Mouse (Mus musculus): ENCODE results near the gene Sit1. TPM values are rescaled to one million over a fixed set of nuclear protein-coding genes. Genes with fewer than 3 reads are reported as not detected.
A peak's percentile ranks its signal among the peaks of the same experiment; 100 is the strongest.

The Sit1 gene
- polyA plus RNA-seq, 1 experiment from 2014 or later: not detected

GRCm38 (mm10) chr4:43515764-43516708, 32.5 kb upstream of the Sit1 start:
- H3K27me3 ChIP-seq (ENCODE audit: control insufficient read depth, insufficient read depth, low read length): peaks cover 9% of the 10 kb centered on the region; the same call in 1 of the 2 replicates
- DNase-seq (ENCODE audit: low spot score) (no peak), ATAC-seq (replicated peaks; ENCODE audit: low FRiP score) (no peak)
- peaks cover 3% of the 10 kb centered on the region; the same call in 1 of the 2 replicates for H3K4me1 ChIP-seq (replicated peaks; ENCODE audit: control insufficient read depth, insufficient read depth, low read length)
- H3K4me2 ChIP-seq (ENCODE audit: low read depth, low read length, severe bottlenecking): no peak overlapping the region
- no peak overlapping the region for H3K4me3 ChIP-seq (ENCODE audit: low read depth, low read length)
- 72% methylated on average over 11 of the region's 11 CpGs for WGBS
- H3K9me3 ChIP-seq (ENCODE audit: control insufficient read depth, low read length): no peaks in the 10 kb centered on the region
- no peak overlapping the region for H3K27ac ChIP-seq (ENCODE audit: low read depth, low read length)
- H3K36me3 ChIP-seq (ENCODE audit: control insufficient read depth, insufficient read depth, low read length): no peaks in the 10 kb centered on the region
- H3K9ac ChIP-seq (ENCODE audit: low read length): no peak overlapping the region

GRCm38 (mm10) chr4:43513791-43514190, 30.3 kb upstream of the Sit1 start:
- no peak for DNase-seq (ENCODE audit: low spot score)
- H3K9ac ChIP-seq (ENCODE audit: low read length): no peak overlapping the region
- no peak for ATAC-seq (replicated peaks; ENCODE audit: low FRiP score)
- no peak overlapping the region for H3K27ac ChIP-seq (ENCODE audit: low read depth, low read length)
- peaks cover 4% of the 10 kb centered on the region; the same call in 1 of the 2 replicates for H3K4me1 ChIP-seq (replicated peaks; ENCODE audit: control insufficient read depth, insufficient read depth, low read length)
- no peak overlapping the region for H3K4me3 ChIP-seq (ENCODE audit: low read depth, low read length)
- peaks cover under 1% of the 10 kb centered on the region; the same call in 1 of the 2 replicates for H3K27me3 ChIP-seq (ENCODE audit: control insufficient read depth, insufficient read depth, low read length)
- WGBS: 86% methylated on average over 4 of the region's 4 CpGs
- no peaks in the 10 kb centered on the region for H3K36me3 ChIP-seq (ENCODE audit: control insufficient read depth, insufficient read depth, low read length)
- H3K9me3 ChIP-seq (ENCODE audit: control insufficient read depth, low read length): no peaks in the 10 kb centered on the region
- H3K4me2 ChIP-seq (ENCODE audit: low read depth, low read length, severe bottlenecking): no peak overlapping the region

- Histone ChIP-seq H3K27ac (ENCODE audit: low read depth, low read length) (no peak overlapping the region), H3K9me3 (ENCODE audit: control insufficient read depth, low read length) (no peaks in the 10 kb centered on the region), H3K4me3 (ENCODE audit: low read depth, low read length) (no peak overlapping the region), H3K9ac (ENCODE audit: low read length) (no peak overlapping the region), H3K4me2 (ENCODE audit: low read depth, low read length, severe bottlenecking) (no peak overlapping the region), H3K36me3 (ENCODE audit: control insufficient read depth, insufficient read depth, low read length) (no peaks in the 10 kb centered on the region), H3K27me3 (ENCODE audit: control insufficient read depth, insufficient read depth, low read length) (no peaks in the 10 kb centered on the region), H3K4me1 (replicated peaks; ENCODE audit: control insufficient read depth, insufficient read depth, low read length) (peaks cover 9% of the 10 kb centered on the region; the same call in 1 of the 2 replicates)
- no peak for DNase-seq (ENCODE audit: low spot score)
- WGBS: 87% methylated on average over 4 of the region's 4 CpGs
- no peak for ATAC-seq (replicated peaks; ENCODE audit: low FRiP score)
Measured at GRCm38 (mm10) chr4:43513300-43513699, 29.8 kb upstream of the Sit1 start.

- ATAC-seq (replicated peaks; ENCODE audit: low FRiP score) (no peak), DNase-seq (ENCODE audit: low spot score) (no peak)
- H3K4me2 ChIP-seq (ENCODE audit: low read depth, low read length, severe bottlenecking): no peak overlapping the region
- no peak overlapping the region for H3K9ac ChIP-seq (ENCODE audit: low read length)
- H3K9me3 ChIP-seq (ENCODE audit: control insufficient read depth, low read length): no peaks in the 10 kb centered on the region
- H3K36me3 ChIP-seq (ENCODE audit: control insufficient read depth, insufficient read depth, low read length): no peaks in the 10 kb centered on the region
- 72% methylated on average over 7 of the region's 7 CpGs for WGBS
- peaks cover 3% of the 10 kb centered on the region for H3K27me3 ChIP-seq (ENCODE audit: control insufficient read depth, insufficient read depth, low read length)
- peaks cover 9% of the 10 kb centered on the region; the same call in 1 of the 2 replicates for H3K4me1 ChIP-seq (replicated peaks; ENCODE audit: control insufficient read depth, insufficient read depth, low read length)
- no peak overlapping the region for H3K27ac ChIP-seq (ENCODE audit: low read depth, low read length)
- H3K4me3 ChIP-seq (ENCODE audit: low read depth, low read length): no peak overlapping the region
Measured at GRCm38 (mm10) chr4:43512653-43513052, 29.1 kb upstream of the Sit1 start.

GRCm38 (mm10) chr4:43511675-43512454, 28.3 kb upstream of the Sit1 start:
- no peaks in the 10 kb centered on the region for H3K9me3 ChIP-seq (ENCODE audit: control insufficient read depth, low read length)
- H3K27ac ChIP-seq (ENCODE audit: low read depth, low read length): no peak overlapping the region
- 78% methylated on average over 19 of the region's 19 CpGs for WGBS
- H3K4me3 ChIP-seq (ENCODE audit: low read depth, low read length): no peak overlapping the region
- H3K27me3 ChIP-seq (ENCODE audit: control insufficient read depth, insufficient read depth, low read length): peaks cover 3% of the 10 kb centered on the region
- peaks cover 9% of the 10 kb centered on the region; the same call in 1 of the 2 replicates for H3K4me1 ChIP-seq (replicated peaks; ENCODE audit: control insufficient read depth, insufficient read depth, low read length)
- H3K36me3 ChIP-seq (ENCODE audit: control insufficient read depth, insufficient read depth, low read length): no peaks in the 10 kb centered on the region
- no peak overlapping the region for H3K9ac ChIP-seq (ENCODE audit: low read length)
- no peak overlapping the region for H3K4me2 ChIP-seq (ENCODE audit: low read depth, low read length, severe bottlenecking)
- no peak for ATAC-seq (replicated peaks; ENCODE audit: low FRiP score)
- no peak for DNase-seq (ENCODE audit: low spot score)

- H3K27me3 ChIP-seq (ENCODE audit: control insufficient read depth, insufficient read depth, low read length): peaks cover 3% of the 10 kb centered on the region
- H3K4me3 ChIP-seq (ENCODE audit: low read depth, low read length): peak overlapping the region; percentile 27; the same call in 1 of the 2 replicates
- H3K27ac ChIP-seq (ENCODE audit: low read depth, low read length): no peak overlapping the region
Measured at GRCm38 (mm10) chr4:43509109-43509508, 25.6 kb upstream of the Sit1 start.

GRCm38 (mm10) chr4:43508666-43508997, 25.1 kb upstream of the Sit1 start:
- H3K27me3 ChIP-seq (ENCODE audit: control insufficient read depth, insufficient read depth, low read length): peaks cover 3% of the 10 kb centered on the region
- no peaks in the 10 kb centered on the region for H3K9me3 ChIP-seq (ENCODE audit: control insufficient read depth, low read length)
- WGBS: 5% methylated on average over 13 of the region's 13 CpGs
- DNase-seq (ENCODE audit: low spot score) (peak; percentile 72), ATAC-seq (replicated peaks; ENCODE audit: low FRiP score) (peak; percentile 60; the same call in 1 of the 2 replicates)
- no peak overlapping the region for H3K27ac ChIP-seq (ENCODE audit: low read depth, low read length)
- no peaks in the 10 kb centered on the region for H3K36me3 ChIP-seq (ENCODE audit: control insufficient read depth, insufficient read depth, low read length)
- H3K9ac ChIP-seq (ENCODE audit: low read length): peak overlapping the region; percentile 44
- peak overlapping the region; percentile 27 for H3K4me3 ChIP-seq (ENCODE audit: low read depth, low read length)
- H3K4me2 ChIP-seq (ENCODE audit: low read depth, low read length, severe bottlenecking): peak overlapping the region; percentile 69
- H3K4me1 ChIP-seq (replicated peaks; ENCODE audit: control insufficient read depth, insufficient read depth, low read length): peaks cover 9% of the 10 kb centered on the region; the same call in 1 of the 2 replicates

More at GRCm38 (mm10) chr4:43509109-43509508, 25.6 kb upstream of the Sit1 start:
- Histone ChIP-seq H3K36me3 (ENCODE audit: control insufficient read depth, insufficient read depth, low read length) (no peaks in the 10 kb centered on the region), H3K9me3 (ENCODE audit: control insufficient read depth, low read length) (no peaks in the 10 kb centered on the region), H3K4me1 (replicated peaks; ENCODE audit: control insufficient read depth, insufficient read depth, low read length) (peaks cover 9% of the 10 kb centered on the region; the same call in 1 of the 2 replicates), H3K9ac (ENCODE audit: low read length) (peak overlapping the region; percentile 44; the same call in 1 of the 2 replicates), H3K4me2 (ENCODE audit: low read depth, low read length, severe bottlenecking) (peak overlapping the region; percentile 69)
- no peak for DNase-seq (ENCODE audit: low spot score)
- ATAC-seq (replicated peaks; ENCODE audit: low FRiP score): peak; percentile 58; the same call in 1 of the 2 replicates
- 24% methylated on average over 9 of the region's 9 CpGs for WGBS

- Histone ChIP-seq H3K4me3 (ENCODE audit: low read depth, low read length) (peak overlapping the region; percentile 27), H3K27me3 (ENCODE audit: control insufficient read depth, insufficient read depth, low read length) (peaks cover 3% of the 10 kb centered on the region), H3K9me3 (ENCODE audit: control insufficient read depth, low read length) (no peaks in the 10 kb centered on the region), H3K4me2 (ENCODE audit: low read depth, low read length, severe bottlenecking) (peak overlapping the region; percentile 69), H3K27ac (ENCODE audit: low read depth, low read length) (no peak overlapping the region), H3K9ac (ENCODE audit: low read length) (peak overlapping the region; percentile 44), H3K36me3 (ENCODE audit: control insufficient read depth, insufficient read depth, low read length) (no peaks in the 10 kb centered on the region), H3K4me1 (replicated peaks; ENCODE audit: control insufficient read depth, insufficient read depth, low read length) (peaks cover 9% of the 10 kb centered on the region; the same call in 1 of the 2 replicates)
- 14% methylated on average over 21 of the region's 22 CpGs for WGBS
- no peak for DNase-seq (ENCODE audit: low spot score)
- ATAC-seq (replicated peaks; ENCODE audit: low FRiP score): peak; percentile 24; the same call in 1 of the 2 replicates
Measured at GRCm38 (mm10) chr4:43507938-43508665, 24.6 kb upstream of the Sit1 start.

Measured in forebrain, embryonic 11.5 days (tissue).